13 mouse cellular contexts compared by ENCODE assay signal in genomic region chr11:32946481-32947001, GRCm38 (mm10).
DNase-seq lines count a peak whose midpoint lies in the region; ATAC-seq and TF ChIP-seq lines count a peak whose summit lies in the region.
"Had no signal": no experiment of that assay in that cellular context is flagged by ENCODE, and none has a peak within 500 bp of the region (broad histone marks: within the 10 kb centered on the region; RNA-seq: fewer than 3 reads in every experiment).

No protein-coding gene starts in this region.

- H3K9ac ChIP-seq in hindbrain, postnatal 0 days (replicated peaks; ENCODE audit: low read length), result no peak overlapping the region
- no peak overlapping the region for H3K9ac ChIP-seq in hindbrain, embryonic 11.5 days (ENCODE audit: low read depth, low read length)
- H3K9ac ChIP-seq: forebrain, embryonic 12.5 days; hindbrain, embryonic 15.5 days; lung, embryonic 15.5 days had no signal

- no peaks in the 10 kb centered on the region for H3K9me3 ChIP-seq in hindbrain, postnatal 0 days (ENCODE audit: low read length)
- H3K9me3 ChIP-seq in hindbrain, embryonic 11.5 days (ENCODE audit: control insufficient read depth, low read length), result no peaks in the 10 kb centered on the region
- H3K9me3 ChIP-seq: forebrain, embryonic 12.5 days; hindbrain, embryonic 15.5 days; lung, embryonic 15.5 days had no signal

- intact Hi-C loops in heart, postnatal 25 days (cut with DNase I), result no loop called here

- H3K4me3 ChIP-seq in hindbrain, postnatal 0 days (ENCODE audit: low read length), result no peak overlapping the region
- H3K4me3 ChIP-seq in hindbrain, embryonic 11.5 days (ENCODE audit: low read depth, low read length), result no peak overlapping the region
- H3K4me3 ChIP-seq: forebrain, embryonic 12.5 days; hindbrain, embryonic 15.5 days; lung, embryonic 15.5 days had no signal

- H3K27me3 ChIP-seq in hindbrain, postnatal 0 days (ENCODE audit: insufficient read depth, low read length), result no peaks in the 10 kb centered on the region
- 0 out of 2 replicates have a peak, but pooled peaks cover 2% of the 10 kb centered on the region for H3K27me3 ChIP-seq in hindbrain, embryonic 11.5 days (ENCODE audit: control insufficient read depth, insufficient read depth, low read length)
- H3K27me3 ChIP-seq: forebrain, embryonic 12.5 days; hindbrain, embryonic 15.5 days; lung, embryonic 15.5 days had no signal

- H3K4me1 ChIP-seq in hindbrain, postnatal 0 days (ENCODE audit: insufficient read depth, low read length), result no peaks in the 10 kb centered on the region; the same call in 1 of the 2 replicates
- H3K4me1 ChIP-seq in hindbrain, embryonic 11.5 days (replicated peaks; ENCODE audit: control insufficient read depth, insufficient read depth, low read length), result no peaks in the 10 kb centered on the region

- 47% methylated on average over 3 of the region's 3 CpGs for WGBS in hindbrain, postnatal 0 days
- 84% methylated on average over 3 of the region's 3 CpGs for WGBS in hindbrain, embryonic 11.5 days

- no peak overlapping the region for H3K4me2 ChIP-seq in hindbrain, postnatal 0 days (ENCODE audit: low read depth, low read length)
- no peak overlapping the region for H3K4me2 ChIP-seq in hindbrain, embryonic 11.5 days (replicated peaks; ENCODE audit: low read depth, low read length)
- H3K4me2 ChIP-seq: forebrain, embryonic 12.5 days; hindbrain, embryonic 15.5 days; lung, embryonic 15.5 days had no signal

- DNase-seq in hindbrain, postnatal 0 days (ENCODE audit: low spot score), result peak; percentile 22
- DNase-seq in hindbrain, embryonic 11.5 days (ENCODE audit: low spot score), result no peak
- DNase-seq in NIH3T3 (ENCODE audit: low read depth), result peak; percentile 76
- peak; percentile 66 for DNase-seq in fibroblast of lung, adult 2 months (ENCODE audit: low read depth)
- DNase-seq in heart, postnatal 25 days (ENCODE audit: low spot score), result peak; percentile 28
- no peak for DNase-seq in B cell, adult 2 months
- no peak for DNase-seq in ovary, postnatal 14 days (ENCODE audit: low spot score)
- DNase-seq in left cerebral cortex, adult 8-10 months (ENCODE audit: low spot score in 2 of 2), result no peak
- DNase-seq: thymus, adult 18-20 months had no signal

- ATAC-seq in hindbrain, postnatal 0 days, result no peak
- no peak for ATAC-seq in hindbrain, embryonic 11.5 days (ENCODE audit: low FRiP score)
- ATAC-seq: activated CD4-positive, CD25-positive, alpha-beta regulatory T cell, adult 4 months had no signal

- H3K36me3 ChIP-seq in hindbrain, postnatal 0 days (ENCODE audit: insufficient read depth, low read length), result no peaks in the 10 kb centered on the region
- H3K36me3 ChIP-seq in hindbrain, embryonic 11.5 days (ENCODE audit: control insufficient read depth, insufficient read depth, low read length), result no peaks in the 10 kb centered on the region
- H3K36me3 ChIP-seq: forebrain, embryonic 12.5 days; hindbrain, embryonic 15.5 days; lung, embryonic 15.5 days had no signal

- no peak overlapping the region for H3K27ac ChIP-seq in hindbrain, postnatal 0 days
- no peak overlapping the region for H3K27ac ChIP-seq in hindbrain, embryonic 11.5 days (ENCODE audit: low read depth, low read length)
- H3K27ac ChIP-seq: forebrain, embryonic 12.5 days; hindbrain, embryonic 15.5 days; lung, embryonic 15.5 days had no signal

- no peak for TF ChIP-seq CTCF in hindbrain, postnatal 0 days (IDR thresholded peaks at IDR 0.05; ENCODE audit: low read depth)

Comparison
In these comparisons a context has a peak if more than half of its experiments do, and no peak if none do; other contexts are left out.
1. DNase-seq: peak in hindbrain, postnatal 0 days (single experiment), NIH3T3 (single experiment), fibroblast of lung, adult 2 months (single experiment) and heart, postnatal 25 days (single experiment); none in hindbrain, embryonic 11.5 days (single experiment), B cell, adult 2 months (0 of 2), ovary, postnatal 14 days (single experiment) and left cerebral cortex, adult 8-10 months (0 of 2).